Mouse (Mus musculus) kidney, adult 2 months (tissue): ENCODE results near the gene Kat7.

Experiments used
- CTCF ChIP-seq: fragments of 200-500 bp; conservative IDR thresholded peaks from 2 replicates; pipeline ENCODE4 v1.5.1; 2011; ENCODE audit warnings: low read depth, mild to moderate bottlenecking, control low read depth, low read length, moderate library complexity, mixed read lengths; ENCODE audit not compliant: insufficient read depth, insufficient read length
- POLR2A ChIP-seq: fragments of 200-500 bp; IDR thresholded peaks from one replicate; pipeline ENCODE4 v1.6.1; 2011; ENCODE audit warnings: low read depth, low read length, control low read depth

DNA sequence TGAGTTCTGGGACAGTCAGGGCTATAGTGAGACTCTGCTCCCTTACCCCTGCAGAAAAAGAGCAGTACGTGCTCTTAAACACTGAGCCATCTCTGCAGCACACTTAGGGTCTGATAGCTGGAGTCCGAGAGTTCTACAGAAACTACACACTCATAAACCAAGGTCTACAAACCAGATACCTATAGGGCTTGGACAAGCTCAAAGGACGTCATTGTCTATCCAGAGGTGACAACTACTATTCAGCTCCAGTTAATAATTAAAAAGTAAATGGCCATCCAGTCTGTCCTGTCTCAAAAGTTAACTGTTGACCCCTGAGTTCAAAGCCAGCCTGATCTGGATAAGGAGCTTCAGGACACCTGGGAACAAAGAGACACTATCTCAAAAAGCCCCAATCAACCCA, 8.3 kb downstream of the Kat7 start:
- TF ChIP-seq CTCF (no peak), POLR2A (no peak)
